Mouse (Mus musculus) c-Kit-negative CD71-positive TER-119-positive erythroid progenitor cells, embryonic 14.5 days (primary cell): ENCODE results near the gene Edaradd.
"Not testable (repeated sequence)": the region's sequence is repeated elsewhere in the genome, so short reads cannot be mapped to it uniquely, and the experiment has no call there.

ENCODE experiments used
- DNase-seq: peaks from one replicate; pipeline ENCODE4 v3.0.0-alpha.2; 2013; ENCODE audit warnings: low read depth, low spot score

Gene Edaradd

GRCm38 (mm10) chr13:12511189-12511965 is 8.9 kb downstream of the Edaradd start:
- no peak for DNase-seq

GRCm38 (mm10) chr13:12510032-12510431 is 10.2 kb downstream of the Edaradd start:
- DNase-seq = no peak

GRCm38 (mm10) chr13:12507426-12507825 is 12.8 kb downstream of the Edaradd start:
- DNase-seq = no peak

- no peak for DNase-seq
Observed at GRCm38 (mm10) chr13:12505359-12505758, 14.9 kb downstream of the Edaradd start.

GRCm38 (mm10) chr13:12503238-12503751 is 16.9 kb downstream of the Edaradd start:
- DNase-seq = no peak

GRCm38 (mm10) chr13:12502665-12503237 is 17.5 kb downstream of the Edaradd start:
- DNase-seq = no peak

GRCm38 (mm10) chr13:12499107-12499506 is 21.1 kb downstream of the Edaradd start:
- DNase-seq = no peak

- DNase-seq = no peak
Observed at GRCm38 (mm10) chr13:12497809-12498208, 22.4 kb downstream of the Edaradd start.

- no peak for DNase-seq
Observed at GRCm38 (mm10) chr13:12494750-12495149, 25.5 kb downstream of the Edaradd start.

- DNase-seq = no peak
Observed at GRCm38 (mm10) chr13:12492515-12492914, 27.7 kb downstream of the Edaradd start.

- no peak for DNase-seq
Observed at GRCm38 (mm10) chr13:12485640-12486039, 34.6 kb downstream of the Edaradd start.

- no peak for DNase-seq
Observed at GRCm38 (mm10) chr13:12485197-12485596, 35.0 kb downstream of the Edaradd start.

- no peak for DNase-seq
Observed at GRCm38 (mm10) chr13:12479802-12480201, 40.4 kb downstream of the Edaradd start.

- DNase-seq = no peak
Observed at GRCm38 (mm10) chr13:12478301-12478700, 41.9 kb downstream of the Edaradd start.

GRCm38 (mm10) chr13:12476886-12477285 is 43.4 kb downstream of the Edaradd start:
- no peak for DNase-seq

GRCm38 (mm10) chr13:12475239-12475638 is 45.0 kb downstream of the Edaradd start:
- DNase-seq = no peak

GRCm38 (mm10) chr13:12473724-12474378 is 46.4 kb downstream of the Edaradd start:
- DNase-seq = peak; percentile 16

GRCm38 (mm10) chr13:12468488-12468887 is 51.8 kb downstream of the Edaradd start:
- no peak for DNase-seq

GRCm38 (mm10) chr13:12464844-12465243 is 55.4 kb downstream of the Edaradd start, which contains the start of gene Lgals8:
TSS of gene Lgals8 (minus strand) at chr13:12464944.
- no peak for DNase-seq

- not testable (repeated sequence) for DNase-seq
Observed at GRCm38 (mm10) chr13:12464159-12464558, 56.1 kb downstream of the Edaradd start.

GRCm38 (mm10) chr13:12462623-12463022 is 57.6 kb downstream of the Edaradd start:
- no peak for DNase-seq

GRCm38 (mm10) chr13:12461730-12462119 is 58.5 kb downstream of the Edaradd start:
- DNase-seq = no peak
